27 mouse cellular contexts compared by ENCODE assay signal in genomic region chr2:162934421-162934820, GRCm38 (mm10). TPM values are rescaled to one million over a fixed set of nuclear protein-coding genes. Genes with fewer than 3 reads are reported as not detected.
"Had no signal": no experiment of that assay in that cellular context is flagged by ENCODE, and none has a peak within 500 bp of the region (broad histone marks: within the 10 kb centered on the region; RNA-seq: fewer than 3 reads in every experiment).

No protein-coding gene starts in this region.

- H3K4me2 ChIP-seq: intestine, embryonic 15.5 days; limb, embryonic 12.5 days; limb, embryonic 15.5 days; midbrain, embryonic 11.5 days; neural tube, embryonic 12.5 days; neural tube, embryonic 15.5 days had no signal

- H3K27me3 ChIP-seq: intestine, embryonic 15.5 days; limb, embryonic 15.5 days; liver, embryonic 13.5 days; neural tube, embryonic 12.5 days; neural tube, embryonic 15.5 days had no signal

- ATAC-seq: hindbrain, embryonic 16.5 days; intestine, embryonic 15.5 days had no signal

- H3K9ac ChIP-seq: intestine, embryonic 15.5 days; limb, embryonic 12.5 days; limb, embryonic 15.5 days; liver, embryonic 13.5 days; neural tube, embryonic 12.5 days; neural tube, embryonic 15.5 days had no signal

- H3K27ac ChIP-seq: intestine, embryonic 15.5 days; left cerebral cortex, adult 2 months; limb, embryonic 12.5 days; limb, embryonic 15.5 days; liver, embryonic 13.5 days; neural tube, embryonic 12.5 days; neural tube, embryonic 15.5 days; stomach, postnatal 0 days had no signal

- H3K4me3 ChIP-seq: intestine, embryonic 15.5 days; left cerebral cortex, adult 2 months; limb, embryonic 12.5 days; limb, embryonic 15.5 days; liver, embryonic 13.5 days; neural tube, embryonic 12.5 days; neural tube, embryonic 15.5 days had no signal

- H3K9me3 ChIP-seq: intestine, embryonic 15.5 days; limb, embryonic 12.5 days; limb, embryonic 15.5 days; liver, embryonic 13.5 days; neural tube, embryonic 12.5 days; neural tube, embryonic 15.5 days had no signal

- DNase-seq: layer of hippocampus, postnatal 36 days; left cerebral cortex, postnatal 4 days; liver, embryonic 13.5 days; lung, adult 2 months; lung, postnatal 14 days; lung, postnatal 4 days; midbrain, embryonic 14.5 days; right cerebral cortex, adult 18-20 months; right cerebral cortex, postnatal 14 days; right cerebral cortex, postnatal 4 days; thymus, postnatal 25 days had no signal

RNA-seq across cellular contexts. Expression of gene L3mbtl1, which starts 8.9 kb away (rescaled TPM):
- total RNA-seq: megakaryocyte progenitor cell, adult 5-6 weeks had no signal
- polyA plus RNA-seq: kidney, embryonic 14.5 days; liver, embryonic 16.5 days; midbrain, embryonic 11.5 days had no signal

RNA-seq across cellular contexts. Expression of gene Sgk2, which starts 52.7 kb away (rescaled TPM):
- total RNA-seq: left cerebral cortex, postnatal 4 days; megakaryocyte progenitor cell, adult 5-6 weeks; megakaryocyte-erythroid progenitor cell, adult 5-6 weeks; midbrain, postnatal 0 days had no signal
- polyA plus RNA-seq: limb, embryonic 12.5 days; lung, embryonic 16.5 days; midbrain, embryonic 11.5 days; midbrain, postnatal 0 days; neural tube, embryonic 12.5 days; stomach, embryonic 14.5 days had no signal
